Mouse (Mus musculus) bone marrow, adult 2 months (tissue): Measurements from ENCODE around the gene Pgc. TPM values are rescaled to one million over a fixed set of nuclear protein-coding genes. Genes with fewer than 3 reads are reported as not detected.

ENCODE experiments used
- H3K27ac ChIP-seq: fragments of 200-500 bp; 2 replicates; pipeline ENCODE4 v1.5.1; 2012; ENCODE audit warnings: low read depth, mild to moderate bottlenecking, control low read depth, inconsistent platforms, low read length; ENCODE audit not compliant: control insufficient read depth, poor library complexity, insufficient read depth
- H3K4me1 ChIP-seq: fragments of 200-500 bp; 2 replicates; pipeline ENCODE4 v1.6.1; 2011; ENCODE audit warnings: low read length; ENCODE audit not compliant: control insufficient read depth, insufficient read depth
- H3K4me3 ChIP-seq: fragments of 200-500 bp; replicated peaks from 2 replicates; pipeline ENCODE3; 2011; ENCODE audit warnings: mild to moderate bottlenecking, low read depth, low read length, control low read depth; ENCODE audit not compliant: control insufficient read depth
- CTCF ChIP-seq: fragments of 200-500 bp; IDR thresholded peaks from 2 replicates; pipeline ENCODE4 v1.5.1; 2011; ENCODE audit warnings: low read length, control low read depth; ENCODE audit not compliant: control insufficient read depth, insufficient read depth
- POLR2A ChIP-seq: fragments of 200-500 bp; IDR thresholded peaks from 2 replicates; pipeline ENCODE4 v1.6.1; 2011; ENCODE audit warnings: low read depth, mild to moderate bottlenecking, control low read depth, low read length, borderline replicate concordance; ENCODE audit not compliant: control insufficient read depth
- WGBS: fragments of 180-500 bp; shearing (Covaris S2); methylation state at CpG from one replicate; pipeline ENCODE4 v1.1.7; 2018; 5-methylcytosine and 5-hydroxymethylcytosine counted together
- polyA plus RNA-seq: library from polyadenylated mRNA; stranded (reverse); fragments of >200 nt; gene quantifications from 2 replicates; pipeline ENCODE4 v1.2.4, GENCODE M21; 2011; ENCODE audit warnings: low replicate concordance; ENCODE audit not compliant: missing spikeins, insufficient read depth, insufficient read length

Pgc gene
- polyA plus RNA-seq, 1 experiment = 1.1 TPM

DNA sequence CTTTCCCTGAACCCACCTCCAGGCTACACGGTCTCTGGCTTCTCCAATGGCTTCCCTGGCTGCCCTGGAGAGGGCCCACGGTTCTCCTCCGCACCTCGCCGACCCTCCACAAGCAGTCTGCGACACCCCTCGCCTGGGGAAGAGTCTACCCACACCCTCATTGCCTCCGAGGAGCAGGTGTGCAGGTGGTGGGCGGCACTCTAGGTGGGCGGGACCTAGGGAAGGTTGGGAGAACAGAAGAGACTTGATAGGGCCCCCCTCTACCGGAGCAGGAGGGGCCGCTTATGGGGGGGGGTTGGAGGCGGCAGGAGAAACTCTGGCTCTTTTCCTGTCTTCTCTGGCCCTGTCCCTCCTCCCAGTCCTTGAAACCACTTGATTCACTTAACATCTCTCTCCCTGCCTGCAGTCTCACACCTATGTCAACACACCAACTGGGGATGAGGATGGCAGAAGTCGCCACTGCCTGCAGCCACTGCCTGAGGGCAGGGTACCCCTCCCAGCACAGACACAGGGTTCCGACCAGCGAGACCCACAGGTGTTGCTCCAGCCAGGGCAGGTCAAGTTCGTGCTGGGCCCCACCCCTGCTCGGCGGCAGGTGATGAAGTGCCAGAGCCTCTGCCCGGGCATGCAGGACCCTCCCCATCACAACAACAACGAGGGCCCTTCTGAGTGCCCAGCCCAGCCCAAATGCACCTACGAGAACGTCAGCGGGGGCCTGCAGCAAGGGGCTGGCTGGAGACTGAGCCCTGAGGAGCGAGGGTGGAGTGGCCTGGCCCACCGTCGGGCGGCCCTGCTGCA is 23.9 kb upstream of the Pgc start:
- no peak overlapping the region for H3K27ac ChIP-seq
- H3K4me3 ChIP-seq = no peak overlapping the region
- no peak for TF ChIP-seq POLR2A
- no peak for TF ChIP-seq CTCF
- WGBS = 81% methylated on average over 28 of the region's 28 CpGs
- H3K4me1 ChIP-seq = no peaks in the 10 kb centered on the region

DNA sequence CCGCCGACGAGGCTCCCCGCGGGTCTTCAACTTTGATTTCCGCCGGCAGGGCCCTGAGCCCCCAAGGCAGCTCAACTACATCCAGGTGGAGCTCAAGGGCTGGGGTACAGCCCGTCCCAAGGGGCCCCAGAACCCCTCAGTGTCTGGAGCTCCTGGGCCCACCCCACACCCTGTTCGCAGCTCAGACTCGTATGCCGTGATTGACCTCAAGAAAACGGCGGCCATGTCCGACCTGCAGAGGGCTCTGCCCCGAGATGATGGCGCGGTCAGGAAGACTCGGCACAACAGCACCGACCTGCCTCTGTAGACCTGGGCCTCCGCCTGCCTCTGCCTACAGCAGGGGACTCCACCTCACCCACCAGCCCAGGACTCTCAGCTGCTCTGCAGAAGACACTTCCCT is 23.1 kb upstream of the Pgc start:
- no peaks in the 10 kb centered on the region for H3K4me1 ChIP-seq

DNA sequence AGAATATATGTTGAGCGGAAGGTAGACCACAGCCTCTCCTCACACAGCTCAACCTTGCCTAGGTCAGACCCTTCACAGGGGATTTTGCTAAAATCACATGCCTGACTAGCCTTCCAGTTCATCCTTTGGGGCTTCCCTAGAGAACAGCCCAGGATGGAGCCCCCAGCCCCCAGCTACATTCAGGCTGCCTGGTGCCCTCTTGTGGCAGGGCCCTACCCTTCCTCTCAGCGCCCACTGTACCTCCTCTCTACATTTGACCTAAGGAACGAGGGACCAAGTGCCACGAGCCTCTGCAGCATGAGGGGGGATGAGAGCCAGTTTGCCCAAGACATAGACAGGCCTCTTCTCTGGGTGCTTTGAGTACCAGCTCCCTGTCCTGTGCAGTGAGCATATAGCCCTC is 21.9 kb upstream of the Pgc start:
- H3K27ac ChIP-seq = no peak overlapping the region
- no peak overlapping the region for H3K4me3 ChIP-seq
- 69% methylated on average over 4 of the region's 4 CpGs for WGBS
- H3K4me1 ChIP-seq = no peaks in the 10 kb centered on the region
- TF ChIP-seq POLR2A = no peak
- no peak for TF ChIP-seq CTCF

More for the DNA sequence above, 23.1 kb upstream of the Pgc start:
- Histone ChIP-seq H3K27ac (no peak overlapping the region), H3K4me3 (no peak overlapping the region)
- 76% methylated on average over 20 of the region's 20 CpGs for WGBS
- TF ChIP-seq CTCF (no peak), POLR2A (no peak)

DNA sequence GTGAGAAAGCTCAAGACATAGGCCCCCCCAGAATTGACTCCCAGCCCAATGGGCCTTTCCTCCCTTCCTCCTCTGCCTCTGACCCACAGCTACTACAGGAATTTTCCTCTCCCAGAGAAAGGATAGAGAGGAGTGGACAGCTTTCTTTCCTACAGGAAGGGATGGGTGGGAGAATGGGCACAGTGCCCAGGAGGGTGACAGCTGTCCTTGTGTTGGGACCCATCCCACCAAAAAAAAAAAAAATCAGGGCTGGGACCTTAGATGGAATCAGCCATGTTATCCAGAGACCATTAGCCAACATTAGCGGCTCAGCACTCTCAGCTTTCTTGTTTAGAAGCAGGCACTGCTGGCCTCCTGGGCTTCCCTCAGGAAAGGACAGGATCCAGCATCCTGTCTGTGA is 20.4 kb upstream of the Pgc start:
- 81% methylated on average over 1 of the region's 1 CpGs for WGBS
- TF ChIP-seq POLR2A (no peak), CTCF (no peak)
- no peak overlapping the region for H3K27ac ChIP-seq
- H3K4me1 ChIP-seq = no peaks in the 10 kb centered on the region
- H3K4me3 ChIP-seq = no peak overlapping the region

DNA sequence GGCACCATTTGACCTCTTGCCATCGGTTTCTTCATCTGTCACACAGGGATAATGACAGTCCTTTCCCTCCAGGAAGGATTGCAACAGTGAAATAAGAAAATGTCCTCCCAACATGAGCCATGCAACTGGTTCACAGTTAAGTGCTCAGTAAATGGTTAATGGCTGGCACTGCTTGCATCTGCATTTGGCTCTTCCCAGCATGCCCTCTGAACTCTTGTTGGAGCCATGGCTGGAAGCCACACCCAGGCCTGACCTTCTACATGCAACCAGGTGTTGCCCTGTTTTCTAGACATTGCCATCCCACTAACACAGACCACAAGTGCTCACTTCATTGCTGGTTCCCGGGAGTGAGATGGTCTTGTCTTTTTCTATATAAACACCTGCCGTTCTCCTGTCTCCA is 18.7 kb upstream of the Pgc start:
- WGBS = 79% methylated on average over 3 of the region's 3 CpGs
- Histone ChIP-seq H3K27ac (no peak overlapping the region), H3K4me3 (no peak overlapping the region), H3K4me1 (no peaks in the 10 kb centered on the region)
- TF ChIP-seq POLR2A = no peak
- no peak for TF ChIP-seq CTCF

DNA sequence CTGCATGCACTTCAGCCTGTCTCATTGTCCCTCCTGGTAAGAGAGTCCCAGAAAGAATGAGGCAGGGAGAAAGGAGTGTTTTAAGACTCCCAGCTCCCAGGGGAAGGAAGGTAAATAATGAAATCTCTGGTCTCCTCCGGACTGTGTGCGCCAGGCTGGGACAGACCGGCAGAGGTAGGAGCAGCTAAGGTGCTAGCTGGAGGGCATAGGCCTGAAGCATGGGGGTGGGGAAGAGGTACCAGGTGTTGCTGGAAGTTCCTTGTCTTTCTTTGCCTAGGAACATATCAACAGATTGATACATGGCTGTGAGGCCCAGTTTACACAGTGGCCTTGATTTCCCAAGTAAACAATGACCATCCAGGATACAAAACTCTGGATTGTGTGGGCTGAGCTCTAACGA is 17.7 kb upstream of the Pgc start:
- 80% methylated on average over 4 of the region's 4 CpGs for WGBS
- Histone ChIP-seq H3K4me1 (no peaks in the 10 kb centered on the region), H3K4me3 (no peak overlapping the region), H3K27ac (no peak overlapping the region)
- no peak for TF ChIP-seq POLR2A
- TF ChIP-seq CTCF = no peak

DNA sequence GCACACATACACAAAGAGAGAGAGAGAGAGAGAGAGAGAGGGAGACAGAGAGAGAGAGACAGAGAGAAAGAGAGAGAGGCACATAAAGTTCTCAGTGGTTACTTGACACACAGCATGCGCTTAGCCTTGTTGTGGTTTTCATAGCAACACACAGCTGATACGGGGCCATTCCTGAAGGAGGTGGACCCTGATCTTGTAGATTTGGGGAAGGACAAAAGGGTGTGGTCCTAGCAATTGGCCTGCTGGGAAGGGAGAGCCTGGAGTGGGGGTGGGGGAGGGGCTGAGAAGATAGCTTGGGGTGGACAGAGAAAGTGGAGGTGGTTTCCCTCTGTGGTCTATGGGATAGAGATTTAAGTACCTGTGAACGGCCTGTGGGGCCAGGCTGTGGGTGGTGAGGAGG is 16.6 kb upstream of the Pgc start:
- Histone ChIP-seq H3K27ac (no peak overlapping the region), H3K4me3 (no peak overlapping the region), H3K4me1 (no peaks in the 10 kb centered on the region)
- TF ChIP-seq CTCF (no peak), POLR2A (no peak)
- 47% methylated on average over 3 of the region's 3 CpGs for WGBS

DNA sequence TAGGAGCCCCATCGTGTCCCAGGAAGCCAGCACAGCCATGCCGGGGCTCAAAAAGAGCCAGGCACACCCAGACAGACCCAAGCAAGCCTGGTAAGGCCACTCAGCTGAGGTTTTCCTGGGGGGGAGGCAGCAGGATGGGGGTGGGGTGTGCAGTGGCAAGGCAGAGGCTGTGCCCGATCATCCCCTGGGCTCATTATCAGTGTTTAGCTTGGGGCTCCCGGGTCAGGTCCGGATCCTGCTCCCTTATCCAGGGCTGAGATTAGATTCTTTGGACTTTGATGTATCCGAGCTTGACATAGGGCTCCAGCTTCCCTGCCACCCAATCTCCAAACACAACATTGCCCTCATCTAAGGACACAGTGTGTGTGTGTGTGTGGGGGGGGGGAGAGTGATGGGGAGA is 14.8 kb upstream of the Pgc start:
- WGBS = 79% methylated on average over 6 of the region's 6 CpGs

DNA sequence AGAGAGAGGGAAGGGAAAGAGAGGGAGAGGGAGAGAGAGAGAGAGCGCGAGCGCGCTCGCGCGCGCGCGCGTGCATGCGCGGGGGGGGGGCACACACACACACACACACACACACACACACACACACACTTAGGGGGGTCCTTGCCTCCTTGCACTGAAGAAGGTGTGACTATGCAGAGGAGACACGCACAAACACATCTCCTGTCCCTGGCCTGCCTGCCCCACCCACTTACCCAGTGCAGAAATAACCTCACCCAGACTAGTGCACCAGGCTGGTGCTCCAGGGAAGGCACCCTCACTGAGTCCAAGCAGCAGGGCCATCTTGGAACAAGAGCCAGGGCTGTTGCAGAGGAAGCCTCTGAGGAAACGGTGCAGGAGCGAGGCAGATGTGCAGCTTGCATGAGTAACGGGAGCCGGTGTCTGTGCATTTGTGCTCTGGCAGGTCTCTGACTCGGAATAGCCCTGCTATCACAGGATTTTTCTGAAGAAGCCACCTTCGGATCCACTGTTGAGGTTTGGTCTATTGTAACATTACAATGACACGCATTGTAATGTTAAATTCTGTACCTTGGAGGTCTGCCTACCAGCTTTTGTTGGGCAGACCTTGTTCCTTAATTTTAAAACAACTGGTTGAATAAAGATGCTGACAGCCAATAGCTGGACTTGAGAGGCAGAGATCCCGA is 13.6 kb upstream of the Pgc start:
- TF ChIP-seq CTCF (no peak), POLR2A (no peak)
- WGBS = 68% methylated on average over 12 of the region's 22 CpGs
- Histone ChIP-seq H3K4me1 (no peaks in the 10 kb centered on the region), H3K4me3 (no peak overlapping the region), H3K27ac (no peak overlapping the region)

More for the DNA sequence above, 14.8 kb upstream of the Pgc start:
- Histone ChIP-seq H3K4me3 (no peak overlapping the region), H3K4me1 (no peaks in the 10 kb centered on the region), H3K27ac (no peak overlapping the region)
- no peak for TF ChIP-seq CTCF
- no peak for TF ChIP-seq POLR2A
